Mouse (Mus musculus): ENCODE measurements around the gene Senp2.
"Not testable (repeated sequence)": the region's sequence is repeated elsewhere in the genome, so short reads cannot be mapped to it uniquely, and the experiment has no call there.

Senp2 gene

GRCm38 (mm10) chr16:22009099-22009584 lies at the start of gene Senp2:
TSS of gene Senp2 (plus strand) at chr16:22009484.
- DNase-seq = peak; percentile 100

GRCm38 (mm10) chr16:21965576-21965975 lies 43.7 kb upstream of the Senp2 start:
- DNase-seq = no peak

- no peak for DNase-seq
Measured at GRCm38 (mm10) chr16:21969874-21970273, 39.4 kb upstream of the Senp2 start.

- no peak for DNase-seq
Measured at GRCm38 (mm10) chr16:21970536-21970935, 38.7 kb upstream of the Senp2 start.

GRCm38 (mm10) chr16:21971446-21971845 lies 37.8 kb upstream of the Senp2 start:
- no peak for DNase-seq

- peak in 1 of 2 experiments; percentile 6 for DNase-seq
Measured at GRCm38 (mm10) chr16:21976203-21976602, 33.1 kb upstream of the Senp2 start.

DNA sequence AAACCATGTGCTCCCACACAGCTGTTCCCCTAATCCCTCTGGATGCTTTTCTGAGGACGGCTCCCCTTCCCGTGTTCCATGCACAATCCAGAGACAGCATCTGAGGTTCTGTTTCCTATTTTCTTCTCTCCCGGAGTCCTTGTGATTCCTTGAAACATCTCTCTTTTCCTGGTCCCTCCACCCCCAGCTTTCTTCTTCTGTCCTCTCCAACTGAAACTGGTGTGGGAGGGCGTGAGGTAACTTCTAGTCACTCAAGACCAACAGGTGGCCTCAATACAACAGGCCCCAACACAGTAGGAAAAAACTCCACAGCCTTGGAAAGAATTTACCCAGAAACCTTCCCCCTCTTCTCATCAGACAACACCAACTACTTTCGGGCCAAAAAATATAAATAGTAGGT lies 31.9 kb upstream of the Senp2 start:
- no peak for DNase-seq

DNA sequence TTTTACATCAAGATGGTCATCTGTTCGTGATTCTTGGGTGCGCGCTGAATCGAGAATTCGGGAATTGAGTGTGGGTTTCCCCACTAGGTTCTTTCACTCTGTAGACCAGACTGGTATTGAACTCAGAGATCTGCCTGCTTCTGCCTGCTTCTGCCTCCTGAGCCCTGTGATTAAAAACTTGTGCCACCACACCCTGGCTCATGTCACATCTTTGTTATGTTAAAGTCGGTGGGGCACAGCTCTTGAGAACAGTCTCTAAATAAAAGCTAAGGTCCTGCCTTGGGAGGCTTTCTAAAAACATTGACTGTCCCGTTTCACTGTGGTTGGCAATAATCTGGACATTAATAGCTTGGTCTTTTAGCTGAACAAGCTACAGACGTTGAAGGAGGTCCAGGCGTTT lies 26.1 kb upstream of the Senp2 start:
- DNase-seq = no peak

- DNase-seq = no peak
Measured at GRCm38 (mm10) chr16:21983581-21983980, 25.7 kb upstream of the Senp2 start.

DNA sequence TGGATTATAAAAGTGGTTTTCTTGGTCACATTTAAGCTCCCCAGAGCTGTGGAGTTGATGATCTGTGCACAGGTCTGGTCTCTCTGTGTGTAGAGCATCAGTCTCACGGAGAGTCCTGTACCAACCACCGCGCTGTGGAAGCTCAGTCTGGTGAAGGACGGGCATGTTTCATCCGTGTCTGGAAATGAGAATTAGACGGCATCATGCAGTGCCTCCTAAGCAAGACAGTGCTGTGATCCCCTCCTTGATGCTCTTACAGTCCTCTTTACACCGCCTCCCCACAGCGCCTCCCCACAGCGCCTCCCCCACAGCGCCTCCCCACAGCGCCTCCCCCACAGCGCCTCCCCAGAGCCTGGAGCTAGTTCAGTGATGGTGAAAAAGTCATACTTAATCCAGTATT lies 25.2 kb upstream of the Senp2 start:
- DNase-seq = no peak

- DNase-seq = no peak
Measured at GRCm38 (mm10) chr16:21986191-21986590, 23.1 kb upstream of the Senp2 start.

DNA sequence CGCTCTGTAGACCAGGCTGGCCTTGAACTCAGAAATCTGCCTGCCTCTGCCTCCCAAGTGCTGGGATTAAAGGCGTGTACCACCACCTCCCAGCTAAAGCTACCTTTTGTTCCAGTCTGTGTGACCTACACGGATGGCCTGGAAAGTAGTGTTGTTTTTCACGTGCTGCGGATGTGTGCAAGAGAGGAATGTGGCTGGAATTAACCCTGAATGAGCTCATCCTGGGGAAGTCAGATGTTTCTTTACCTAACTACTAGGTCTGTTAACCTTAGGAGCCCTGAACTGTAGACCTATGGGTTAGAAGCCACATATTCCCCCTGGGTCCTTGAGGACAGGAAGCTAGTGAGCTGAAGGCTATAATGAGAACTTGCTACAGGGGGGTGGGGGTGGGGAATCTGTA lies 21.3 kb upstream of the Senp2 start:
- no peak for DNase-seq

DNA sequence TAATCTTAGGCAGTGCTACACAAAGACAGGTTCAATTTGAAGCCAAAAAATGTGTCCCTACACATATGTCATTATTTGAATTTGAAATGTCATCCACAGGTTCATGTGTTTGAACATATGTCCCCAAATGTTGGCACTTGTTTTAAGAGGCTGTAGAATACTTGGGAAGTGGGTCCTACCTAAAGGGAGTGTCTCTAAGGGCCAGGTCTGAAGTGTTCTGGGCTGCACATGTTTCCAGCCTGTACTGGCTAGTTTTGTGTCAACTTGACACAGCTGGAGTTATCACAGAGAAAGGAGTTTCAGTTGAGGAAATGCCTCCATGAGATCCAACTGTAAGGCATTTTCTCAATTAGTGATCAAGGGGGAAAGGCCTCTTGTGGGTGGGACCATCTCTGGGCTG lies 18.4 kb upstream of the Senp2 start:
- not testable (repeated sequence) for DNase-seq

GRCm38 (mm10) chr16:21991774-21992173 lies 17.5 kb upstream of the Senp2 start:
- no peak for DNase-seq

- DNase-seq = no peak
Measured at GRCm38 (mm10) chr16:21995304-21995703, 14.0 kb upstream of the Senp2 start, which contains the start of gene Liph. TSS of gene Liph (minus strand) at chr16:21995663.

DNA sequence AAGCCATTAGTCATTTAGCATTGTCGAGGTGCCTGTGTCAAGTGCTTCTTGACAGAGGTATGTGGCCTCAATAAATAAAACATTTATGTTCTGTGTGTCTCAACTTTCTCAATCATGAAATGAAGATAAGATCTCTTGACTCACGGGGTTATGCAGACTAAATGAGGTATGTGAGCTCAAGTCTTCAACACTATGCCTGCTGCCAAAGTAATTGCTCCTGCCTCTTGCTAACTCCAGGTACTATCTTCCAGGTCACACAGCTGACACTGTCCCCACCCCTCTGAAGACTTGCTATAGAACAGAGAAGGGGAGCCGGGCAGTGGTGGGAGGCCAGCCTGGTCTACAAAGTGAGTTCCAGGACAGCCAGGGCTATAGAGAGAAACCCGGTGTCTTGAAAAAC lies 12.9 kb upstream of the Senp2 start:
- DNase-seq = no peak

DNA sequence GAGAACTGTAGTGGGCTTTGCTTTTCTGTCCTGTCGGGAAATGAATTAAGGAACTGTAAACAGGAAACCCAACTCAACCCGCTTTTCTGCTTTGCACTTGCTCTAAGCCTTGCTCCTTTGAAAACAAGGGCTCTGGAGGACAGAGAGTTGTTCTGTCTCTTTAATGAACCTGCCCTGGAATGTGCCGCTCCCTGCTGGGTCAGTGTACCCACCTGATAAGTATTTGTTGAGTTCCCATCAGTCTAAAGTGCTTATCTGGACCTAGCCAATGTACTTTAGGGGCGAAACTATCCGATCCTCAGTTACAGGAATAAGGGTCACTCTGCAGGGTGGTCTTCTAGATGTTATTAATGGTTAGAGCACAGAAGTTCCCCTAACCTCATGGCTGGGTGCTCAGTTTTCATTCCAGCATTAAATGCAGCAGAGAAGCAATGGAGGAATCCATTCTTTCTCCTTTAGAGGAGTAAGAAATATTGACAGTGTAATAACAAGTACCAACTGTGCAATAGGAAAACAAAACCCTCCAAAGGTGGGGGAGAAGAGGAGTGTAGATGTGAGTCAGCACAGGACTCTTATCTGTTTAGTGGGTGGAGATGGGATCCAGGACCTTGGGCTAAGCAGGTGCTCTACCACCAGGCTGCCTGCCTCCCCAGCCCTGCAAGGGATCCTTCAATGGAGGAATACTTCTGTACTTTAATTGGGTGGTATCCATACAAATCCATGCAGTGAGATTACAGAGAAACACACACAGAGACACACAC lies 12.2 kb upstream of the Senp2 start:
- no peak for DNase-seq

DNA sequence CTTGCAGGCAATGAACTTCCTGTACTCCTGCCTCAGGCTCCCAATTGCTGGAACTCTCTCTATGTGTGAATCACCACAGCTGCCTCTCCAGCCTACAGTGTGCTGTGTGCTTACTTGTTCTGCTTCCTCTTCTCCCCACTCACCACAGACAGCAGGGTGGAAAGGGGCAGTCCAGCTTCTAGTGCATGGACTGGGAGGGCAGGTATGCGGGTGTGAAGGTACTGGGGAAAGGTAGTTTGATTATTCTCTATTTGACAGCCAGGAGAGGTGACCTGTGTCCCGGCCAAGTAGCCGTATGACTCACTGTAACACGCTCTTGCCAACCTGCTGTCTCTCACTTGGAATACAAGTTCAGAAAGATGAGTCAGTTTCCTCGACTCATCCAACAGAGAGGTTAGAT lies 11.2 kb upstream of the Senp2 start:
- peak in 1 of 2 experiments; percentile 16 for DNase-seq

DNA sequence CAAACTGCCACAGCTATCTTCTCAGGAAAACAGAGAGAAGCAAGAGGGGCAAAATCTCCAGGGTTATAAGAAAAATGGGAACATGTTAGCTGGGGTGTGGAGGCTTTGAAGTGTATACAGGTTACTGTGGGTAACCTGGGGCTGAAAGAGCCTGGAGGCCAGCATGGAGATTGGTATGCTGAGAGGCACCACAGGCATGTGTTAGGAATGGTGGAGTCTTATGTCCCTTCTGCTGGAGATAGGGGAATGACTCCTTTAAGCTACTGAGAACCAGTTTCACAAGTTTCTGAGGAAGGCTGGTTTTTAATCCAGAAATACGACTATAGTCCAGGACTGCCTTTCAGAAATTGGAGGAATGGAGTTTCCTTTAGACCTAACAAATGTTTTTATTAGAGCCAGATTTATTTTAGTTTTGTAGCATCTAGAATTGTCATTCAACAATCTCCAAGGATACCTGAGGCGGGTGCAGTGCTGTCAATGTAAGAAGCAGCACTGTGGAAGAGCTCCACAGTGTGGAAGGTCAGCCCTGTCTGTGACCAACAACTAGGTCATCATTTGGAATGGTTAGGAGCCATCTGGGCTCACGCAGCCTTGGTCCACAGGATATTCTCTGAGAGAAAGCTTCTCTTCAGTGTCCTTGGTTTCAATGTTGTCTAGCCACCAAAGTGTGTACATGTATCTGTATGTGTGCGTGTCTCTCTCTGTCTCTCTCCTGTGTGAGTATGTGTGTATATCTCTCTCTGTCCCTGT lies 9.2 kb upstream of the Senp2 start:
- no peak for DNase-seq

- no peak for DNase-seq
Measured at GRCm38 (mm10) chr16:22001172-22001571, 8.1 kb upstream of the Senp2 start.

- no peak for DNase-seq
Measured at GRCm38 (mm10) chr16:22001606-22002005, 7.7 kb upstream of the Senp2 start.

DNA sequence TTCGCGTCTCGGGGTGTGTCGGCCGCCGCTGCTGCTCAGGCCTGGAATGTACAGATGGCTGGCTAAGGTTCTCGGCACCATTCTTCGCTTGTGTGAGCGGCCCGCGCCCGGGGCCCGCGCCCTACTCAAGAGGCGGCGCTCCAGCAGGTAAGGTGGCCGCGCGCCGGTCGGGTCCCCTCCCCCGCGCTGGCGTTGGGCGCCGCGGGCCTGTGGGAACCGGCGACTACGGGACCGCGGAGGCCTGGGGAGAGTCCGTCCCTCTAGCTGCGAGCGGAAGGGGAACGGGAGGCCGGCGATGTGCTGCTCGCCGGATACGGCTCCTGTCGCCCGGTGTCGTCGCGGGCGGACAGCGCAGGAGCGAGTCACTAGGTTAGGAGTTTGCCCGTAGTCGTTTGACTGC lies 312 bp downstream of the Senp2 start:
- DNase-seq = no peak

DNA sequence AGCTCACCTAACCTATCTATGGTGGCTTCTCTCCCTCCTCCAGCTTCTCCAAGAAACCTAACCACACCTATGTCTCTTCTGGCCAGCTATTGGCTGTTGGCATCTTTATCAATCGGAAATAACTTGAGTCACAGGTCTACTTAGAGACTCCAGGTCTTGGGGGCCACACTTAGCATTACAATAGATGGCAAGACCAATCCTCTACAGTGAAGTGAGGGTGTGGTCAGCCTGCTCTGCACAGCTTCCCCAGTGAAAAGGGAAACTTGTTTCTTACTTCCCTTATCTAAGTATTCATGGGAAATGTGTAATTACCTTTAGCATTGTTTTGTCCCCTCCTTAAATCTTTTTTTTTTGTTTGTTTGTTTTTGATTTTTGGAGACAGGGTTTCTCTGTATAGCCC lies 6.3 kb downstream of the Senp2 start:
- DNase-seq = no peak

- peak in 1 of 2 experiments; percentile 20 for DNase-seq
Measured at GRCm38 (mm10) chr16:22022122-22022521, 12.8 kb downstream of the Senp2 start.
